Mouse (Mus musculus) B cell, adult 67 days (primary cell): ENCODE data around the gene Hcar2. TPM values are rescaled to one million over a fixed set of nuclear protein-coding genes. Genes with fewer than 3 reads are reported as not detected.

Source experiments
- total RNA-seq, 2 experiments: library from RNA; stranded (reverse); gene quantifications; 4 replicates each; pipeline ENCODE4 v1.2.4; 2023

The Hcar2 gene
- total RNA-seq: under 1 TPM in 1 of 2 experiments, not detected in 1; 0.26 TPM

GRCm38 (mm10) chr5:123865365-123865764 is at the start of gene Hcar2:
Gene Hcar2 (minus strand): TSS chr5:123865499.

GRCm38 (mm10) chr5:123906976-123907630 is 41.8 kb upstream of the Hcar2 start, which contains the start of gene Denr:
Gene Denr (plus strand): TSS chr5:123907175.

GRCm38 (mm10) chr5:123879928-123880327 is 14.6 kb upstream of the Hcar2 start, which contains the start of gene Hcar1:
Gene Hcar1 (minus strand): TSS chr5:123880020.

Other genes starting within 250 kb of the Hcar2 start
- gene Clip1, start 180.9 kb downstream of the Hcar2 start, total RNA-seq: 10 to 100 TPM; 27.7 to 28.2 TPM
- 10 to 100 TPM; 76.7 to 80.6 TPM for gene Zcchc8, start 144.4 kb downstream of the Hcar2 start, total RNA-seq
- gene Rsrc2, start 116.1 kb downstream of the Hcar2 start, total RNA-seq: 100 to 1,000 TPM; 250 to 251 TPM
- 1 to 10 TPM; 1.9 to 2.5 TPM for gene Kntc1, start 115.8 kb downstream of the Hcar2 start, total RNA-seq
- not detected for gene Hcar1, start 14.5 kb upstream of the Hcar2 start, total RNA-seq
- 10 to 100 TPM; 35.9 to 49.1 TPM for gene Denr, start 41.7 kb upstream of the Hcar2 start, total RNA-seq
- 1 to 10 TPM in 1 of 2 experiments, not detected in 1; 4.0 TPM for gene Gm43518, start 61.9 kb upstream of the Hcar2 start, total RNA-seq
- gene Ccdc62, start 65.2 kb upstream of the Hcar2 start, total RNA-seq: 1 to 10 TPM; 3.7 to 6.5 TPM
- gene Hip1r, start 108.1 kb upstream of the Hcar2 start, total RNA-seq: 100 to 1,000 TPM; 230 to 266 TPM
- gene Vps37b, start 166.8 kb upstream of the Hcar2 start, total RNA-seq: 10 to 100 TPM; 82.8 to 99.9 TPM
- gene Abcb9, start 230.3 kb upstream of the Hcar2 start, total RNA-seq: 1 to 10 TPM; 2.7 to 2.8 TPM
- gene Ogfod2, start 246.8 kb upstream of the Hcar2 start, total RNA-seq: 10 to 100 TPM; 22.2 to 26.2 TPM